9 mouse cellular contexts compared by ENCODE assay signal in genomic region chr12:55438058-55438457, GRCm38 (mm10). TPM values are rescaled to one million over a fixed set of nuclear protein-coding genes. Genes with fewer than 3 reads are reported as not detected.
A peak's percentile ranks its signal among the peaks of the same experiment; 100 is the strongest.
DNase-seq lines count a peak whose midpoint lies in the region; ATAC-seq and TF ChIP-seq lines count a peak whose summit lies in the region.
"Had no signal": no experiment of that assay in that cellular context is flagged by ENCODE, and none has a peak within 500 bp of the region (broad histone marks: within the 10 kb centered on the region; RNA-seq: fewer than 3 reads in every experiment).

No protein-coding gene starts in this region.

- DNase-seq in kidney, adult 11 months = no peak
- DNase-seq in hindbrain, postnatal 0 days (ENCODE audit: low spot score) = no peak
- DNase-seq in midbrain, postnatal 0 days (ENCODE audit: low spot score) = no peak
- DNase-seq in cerebellum, postnatal 25 days = no peak
- no peak for DNase-seq in gastrocnemius, adult 18-20 months (ENCODE audit: low spot score)
- DNase-seq in Muller cell, postnatal 12 days (ENCODE audit: inconsistent ontology term) = no peak
- DNase-seq: adrenal gland, postnatal 25 days had no signal

- H3K27ac ChIP-seq in kidney, embryonic 15.5 days = peak overlapping the region; percentile 82
- H3K27ac ChIP-seq in embryonic facial prominence, embryonic 15.5 days (replicated peaks) = peak overlapping the region; percentile 87
- H3K27ac ChIP-seq in hindbrain, postnatal 0 days = peak overlapping the region; percentile 51; the same call in 1 of the 2 replicates
- peak overlapping the region; percentile 57; the same call in 1 of the 2 replicates for H3K27ac ChIP-seq in midbrain, postnatal 0 days (ENCODE audit: low read depth, low read length)

- H3K4me3 ChIP-seq in kidney, embryonic 15.5 days (replicated peaks) = no peak overlapping the region
- H3K4me3 ChIP-seq in embryonic facial prominence, embryonic 15.5 days (replicated peaks) = no peak overlapping the region
- H3K4me3 ChIP-seq in hindbrain, postnatal 0 days (ENCODE audit: low read length) = no peak overlapping the region
- no peak overlapping the region for H3K4me3 ChIP-seq in midbrain, postnatal 0 days (ENCODE audit: low read depth, low read length)

- H3K27me3 ChIP-seq in kidney, embryonic 15.5 days = no peaks in the 10 kb centered on the region
- H3K27me3 ChIP-seq in embryonic facial prominence, embryonic 15.5 days = no peaks in the 10 kb centered on the region
- no peaks in the 10 kb centered on the region for H3K27me3 ChIP-seq in hindbrain, postnatal 0 days (ENCODE audit: insufficient read depth, low read length)
- H3K27me3 ChIP-seq in midbrain, postnatal 0 days (ENCODE audit: insufficient read depth, low read length) = no peaks in the 10 kb centered on the region

- no peaks in the 10 kb centered on the region for H3K9me3 ChIP-seq in kidney, embryonic 15.5 days (replicated peaks)
- H3K9me3 ChIP-seq in embryonic facial prominence, embryonic 15.5 days (replicated peaks) = no peaks in the 10 kb centered on the region
- no peaks in the 10 kb centered on the region for H3K9me3 ChIP-seq in hindbrain, postnatal 0 days (ENCODE audit: low read length)
- no peaks in the 10 kb centered on the region for H3K9me3 ChIP-seq in midbrain, postnatal 0 days (ENCODE audit: low read length)

- H3K36me3 ChIP-seq in kidney, embryonic 15.5 days = no peaks in the 10 kb centered on the region
- H3K36me3 ChIP-seq in embryonic facial prominence, embryonic 15.5 days = no peaks in the 10 kb centered on the region
- no peaks in the 10 kb centered on the region for H3K36me3 ChIP-seq in hindbrain, postnatal 0 days (ENCODE audit: insufficient read depth, low read length)
- no peaks in the 10 kb centered on the region for H3K36me3 ChIP-seq in midbrain, postnatal 0 days (ENCODE audit: insufficient read depth, low read length)

- H3K4me1 ChIP-seq in kidney, embryonic 15.5 days = peaks cover 29% of the 10 kb centered on the region
- H3K4me1 ChIP-seq in embryonic facial prominence, embryonic 15.5 days = peaks cover 43% of the 10 kb centered on the region
- H3K4me1 ChIP-seq in hindbrain, postnatal 0 days (ENCODE audit: insufficient read depth, low read length) = peaks cover 9% of the 10 kb centered on the region
- H3K4me1 ChIP-seq in midbrain, postnatal 0 days (ENCODE audit: insufficient read depth, low read length) = peaks cover 7% of the 10 kb centered on the region; the same call in 1 of the 2 replicates

- WGBS in kidney, embryonic 15.5 days = 71% methylated on average over 10 of the region's 10 CpGs
- WGBS in embryonic facial prominence, embryonic 15.5 days = 56% methylated on average over 10 of the region's 10 CpGs
- 63% methylated on average over 10 of the region's 10 CpGs for WGBS in hindbrain, postnatal 0 days
- WGBS in midbrain, postnatal 0 days = 50% methylated on average over 10 of the region's 10 CpGs

- H3K9ac ChIP-seq in kidney, embryonic 15.5 days = no peak overlapping the region
- no peak overlapping the region for H3K9ac ChIP-seq in embryonic facial prominence, embryonic 15.5 days
- H3K9ac ChIP-seq in hindbrain, postnatal 0 days (replicated peaks; ENCODE audit: low read length) = peak overlapping the region; percentile 37
- 0 out of 2 replicates have a peak overlapping the region, but pooled peaks have one; percentile 29 for H3K9ac ChIP-seq in midbrain, postnatal 0 days (replicated peaks; ENCODE audit: low read length, poor library complexity, severe bottlenecking)

- peak overlapping the region; percentile 47 for H3K4me2 ChIP-seq in kidney, embryonic 15.5 days
- peak overlapping the region; percentile 37 for H3K4me2 ChIP-seq in embryonic facial prominence, embryonic 15.5 days (replicated peaks)
- peak overlapping the region; percentile 40; the same call in 1 of the 2 replicates for H3K4me2 ChIP-seq in hindbrain, postnatal 0 days (ENCODE audit: low read depth, low read length)
- no peak overlapping the region for H3K4me2 ChIP-seq in midbrain, postnatal 0 days (ENCODE audit: low read depth, low read length, poor library complexity, severe bottlenecking)

- ATAC-seq in kidney, embryonic 15.5 days (replicated peaks; ENCODE audit: low FRiP score) = no peak
- no peak for ATAC-seq in embryonic facial prominence, embryonic 15.5 days (ENCODE audit: insufficient number of reproducible peaks, low FRiP score, low TSS enrichment, low read depth)
- ATAC-seq in hindbrain, postnatal 0 days = no peak
- no peak for ATAC-seq in midbrain, postnatal 0 days (ENCODE audit: low FRiP score)

- TF ChIP-seq CTCF in hindbrain, postnatal 0 days (IDR thresholded peaks at IDR 0.05; ENCODE audit: low read depth) = no peak
- no peak for TF ChIP-seq CTCF in midbrain, postnatal 0 days (IDR thresholded peaks at IDR 0.05)

RNA-seq across cellular contexts. Expression of gene Psma6, which starts 54.0 kb away (rescaled TPM):
- polyA plus RNA-seq in kidney, embryonic 15.5 days (2015; fragmentation: Nextera tagmentation; extraction: Ambion mirVana) = 405 and 435 TPM in 2 replicates
- polyA plus RNA-seq in embryonic facial prominence, embryonic 15.5 days (2015; fragmentation: Nextera tagmentation; extraction: Ambion mirVana) = 379 and 380 TPM in 2 replicates
- total RNA-seq in hindbrain, postnatal 0 days (2014; rRNA removed) = 82.8 and 91.7 TPM in 2 replicates
- polyA plus RNA-seq in hindbrain, postnatal 0 days (2015; fragmentation: Nextera tagmentation; extraction: Ambion mirVana) = 444 and 446 TPM in 2 replicates
- 91.1 and 102 TPM in 2 replicates for total RNA-seq in midbrain, postnatal 0 days (2014; rRNA removed)
- polyA plus RNA-seq in midbrain, postnatal 0 days (2015; fragmentation: Nextera tagmentation; extraction: Ambion mirVana) = 422 and 424 TPM in 2 replicates
- total RNA-seq in gastrocnemius, adult 18-20 months (2021) = 100 to 1,000 TPM; 162 TPM

RNA-seq across cellular contexts. Expression of gene Nfkbia, which starts 54.4 kb away (rescaled TPM):
- 78.2 and 80.3 TPM in 2 replicates for polyA plus RNA-seq in kidney, embryonic 15.5 days (2015; fragmentation: Nextera tagmentation; extraction: Ambion mirVana)
- 144 and 152 TPM in 2 replicates for polyA plus RNA-seq in embryonic facial prominence, embryonic 15.5 days (2015; fragmentation: Nextera tagmentation; extraction: Ambion mirVana)
- total RNA-seq in hindbrain, postnatal 0 days (2014; rRNA removed) = 52.4 and 79.0 TPM in 2 replicates
- polyA plus RNA-seq in hindbrain, postnatal 0 days (2015; fragmentation: Nextera tagmentation; extraction: Ambion mirVana) = 81.5 and 86.6 TPM in 2 replicates
- 40.8 and 51.4 TPM in 2 replicates for total RNA-seq in midbrain, postnatal 0 days (2014; rRNA removed)
- 74.6 and 77.3 TPM in 2 replicates for polyA plus RNA-seq in midbrain, postnatal 0 days (2015; fragmentation: Nextera tagmentation; extraction: Ambion mirVana)
- 10 to 100 TPM; 19.0 to 63.6 TPM for total RNA-seq in gastrocnemius, adult 18-20 months (2021)

Comparison
In these comparisons a context has a peak if more than half of its experiments do, and no peak if none do; other contexts are left out.
1. H3K9ac ChIP-seq: peak in hindbrain, postnatal 0 days (single experiment) and midbrain, postnatal 0 days (single experiment); none in kidney, embryonic 15.5 days (single experiment) and embryonic facial prominence, embryonic 15.5 days (single experiment).
2. Peak in every context shown above with its lines, with median percentiles within 50 percentile points of each other: H3K27ac ChIP-seq.